Mouse (Mus musculus): ENCODE results near the gene Timm9.
A peak's percentile ranks its signal among the peaks of the same experiment; 100 is the strongest.

The Timm9 gene

DNA sequence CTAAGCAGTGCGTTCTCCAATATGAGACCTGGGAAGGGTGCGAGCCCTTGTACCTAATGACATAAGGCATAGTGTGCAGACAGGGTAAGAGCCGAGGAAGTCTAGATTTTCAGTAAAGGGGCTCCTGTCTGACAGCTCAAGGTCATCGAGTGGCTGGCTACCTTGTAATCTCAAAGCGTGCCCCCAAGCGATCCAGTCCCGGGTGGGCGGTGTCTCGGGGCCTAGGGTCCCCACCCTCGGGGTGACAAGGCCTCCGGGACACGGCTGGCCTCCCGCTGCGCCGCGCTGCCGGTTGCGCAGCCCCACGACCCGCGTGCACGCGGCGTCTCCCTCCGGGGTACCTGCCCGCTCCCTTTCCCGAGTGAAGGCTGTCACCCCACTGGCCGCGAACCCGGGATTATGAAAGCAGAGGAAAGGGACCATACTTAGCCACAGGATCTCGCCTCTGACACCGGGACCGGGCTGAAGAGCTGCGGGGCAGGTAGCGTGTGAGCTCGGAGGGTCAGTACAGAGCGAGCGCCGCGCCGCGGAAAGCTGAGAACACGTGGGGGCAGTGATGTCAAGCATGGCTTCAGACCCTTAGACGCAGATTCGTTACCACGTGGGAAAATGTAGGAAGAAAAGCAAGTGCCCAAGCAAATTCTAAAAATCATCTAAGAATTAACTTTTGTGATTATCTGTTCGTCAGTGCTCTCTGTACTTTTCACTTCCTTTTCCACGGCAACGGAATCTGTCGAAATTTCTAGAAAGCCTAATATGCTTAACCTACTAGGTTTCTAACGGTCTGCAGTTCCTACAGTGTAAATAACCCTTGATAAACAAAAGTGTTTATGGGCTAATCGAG is at the start of gene Timm9, which contains the start of gene 2700049A03Rik:
TSS of gene Timm9 (minus strand) at position 555 of the 844 bp plus-strand sequence.
TSS of gene 2700049A03Rik (plus strand) at position 719 of the 844 bp plus-strand sequence.
- DNase-seq (ENCODE audit: low read depth, low spot score): peak; percentile 81

GRCm38 (mm10) chr12:71184396-71184795 is 47.9 kb upstream of the Timm9 start:
- no peak for DNase-seq (ENCODE audit: low read depth, low spot score)

- no peak for DNase-seq (ENCODE audit: low read depth, low spot score)
These were observed 47.3 kb upstream of the Timm9 start for GRCm38 (mm10) chr12:71183736-71184135.

DNA sequence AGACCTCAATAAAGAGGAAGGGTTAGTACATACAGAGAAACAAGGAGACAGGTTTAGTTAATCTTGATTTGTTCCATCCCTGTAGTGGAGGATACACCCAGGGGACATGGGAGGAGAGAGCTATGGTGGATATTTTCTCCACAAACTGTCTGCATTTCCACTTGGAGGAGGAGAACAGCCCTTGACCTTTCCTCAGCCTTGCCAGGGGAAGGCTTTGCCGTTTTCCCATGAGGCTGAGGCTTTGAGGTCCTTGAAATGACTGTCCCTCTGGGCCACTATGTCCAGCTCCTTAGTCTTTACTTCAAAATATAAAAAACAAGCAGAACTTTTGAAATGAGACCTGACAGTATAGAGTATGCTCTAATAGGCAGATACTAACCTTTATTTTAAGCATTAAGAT is 33.4 kb upstream of the Timm9 start:
- DNase-seq (ENCODE audit: low read depth, low spot score): no peak

GRCm38 (mm10) chr12:71164410-71164809 is 27.9 kb upstream of the Timm9 start:
- DNase-seq (ENCODE audit: low read depth, low spot score): no peak

DNA sequence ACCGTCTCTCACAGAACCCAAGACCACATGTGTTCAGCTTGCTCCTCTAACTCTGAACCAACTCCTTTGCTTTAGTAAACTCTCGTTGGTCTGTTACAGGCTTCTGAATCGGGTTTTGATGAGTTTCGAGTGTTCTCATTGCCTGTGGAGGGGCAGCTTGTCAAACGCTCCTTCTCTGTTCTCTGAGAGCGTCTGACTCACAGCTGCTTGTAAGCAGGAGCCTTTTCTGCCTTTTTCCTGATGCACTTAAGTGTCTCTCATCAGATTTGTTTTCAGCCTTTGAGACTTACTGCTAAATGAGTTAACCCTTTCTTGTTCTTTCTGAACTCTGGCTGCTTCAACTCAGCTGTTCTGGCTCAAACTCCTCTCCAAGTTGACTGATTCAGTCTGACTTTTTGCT is 21.5 kb upstream of the Timm9 start:
- no peak for DNase-seq (ENCODE audit: low read depth, low spot score)

GRCm38 (mm10) chr12:71154979-71155378 is 18.5 kb upstream of the Timm9 start:
- DNase-seq (ENCODE audit: low read depth, low spot score): peak; percentile 50

DNA sequence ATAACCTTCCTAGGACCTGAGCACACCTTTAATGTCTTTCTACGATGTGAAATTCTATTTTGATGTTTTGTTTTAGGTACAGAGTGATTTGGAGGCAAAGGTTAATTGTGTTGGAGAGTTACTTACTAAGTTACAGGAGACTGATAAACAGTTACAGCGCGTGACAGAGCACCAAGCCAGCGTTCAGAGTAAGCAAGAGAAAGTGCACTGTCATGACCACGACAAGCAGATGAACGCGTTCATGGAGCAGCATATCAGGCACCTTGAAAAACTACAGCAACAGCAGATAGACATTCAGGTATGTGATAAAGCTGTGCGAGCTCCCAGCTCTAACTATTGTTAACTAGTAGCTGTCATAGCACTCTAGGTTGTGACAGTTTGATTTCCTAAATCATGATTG is 13.7 kb upstream of the Timm9 start:
- DNase-seq (ENCODE audit: low read depth, low spot score): no peak

DNA sequence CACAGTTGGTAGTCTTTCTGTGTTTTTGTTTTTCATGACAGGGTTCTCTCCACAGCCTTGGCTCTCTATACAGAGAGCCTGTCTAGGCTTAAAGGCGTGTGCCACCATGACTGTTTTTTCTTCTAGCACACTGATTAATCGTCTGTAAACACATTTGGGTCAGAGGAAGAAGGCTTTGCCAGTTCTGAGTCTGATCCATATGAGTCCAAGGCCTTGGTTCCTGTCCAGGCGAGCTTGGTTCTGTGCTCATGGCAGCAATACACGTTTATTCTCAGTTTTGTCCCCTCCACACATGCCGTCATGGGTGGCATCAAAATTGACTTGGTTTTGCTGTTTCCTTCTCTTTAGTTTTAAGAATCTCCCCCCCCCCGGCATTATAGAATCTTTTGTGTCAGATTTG is 13.0 kb upstream of the Timm9 start:
- DNase-seq (ENCODE audit: low read depth, low spot score): no peak

GRCm38 (mm10) chr12:71148801-71149200 is 12.3 kb upstream of the Timm9 start:
- DNase-seq (ENCODE audit: low read depth, low spot score): no peak

- DNase-seq (ENCODE audit: low read depth, low spot score): peak; percentile 72
These were observed 11.2 kb upstream of the Timm9 start for GRCm38 (mm10) chr12:71147641-71148040.

- peak; percentile 35 for DNase-seq (ENCODE audit: low read depth, low spot score)
These were observed 4.7 kb upstream of the Timm9 start for GRCm38 (mm10) chr12:71141189-71141588.

- no peak for DNase-seq (ENCODE audit: low read depth, low spot score)
These were observed 2.9 kb upstream of the Timm9 start for GRCm38 (mm10) chr12:71139258-71139828.

DNA sequence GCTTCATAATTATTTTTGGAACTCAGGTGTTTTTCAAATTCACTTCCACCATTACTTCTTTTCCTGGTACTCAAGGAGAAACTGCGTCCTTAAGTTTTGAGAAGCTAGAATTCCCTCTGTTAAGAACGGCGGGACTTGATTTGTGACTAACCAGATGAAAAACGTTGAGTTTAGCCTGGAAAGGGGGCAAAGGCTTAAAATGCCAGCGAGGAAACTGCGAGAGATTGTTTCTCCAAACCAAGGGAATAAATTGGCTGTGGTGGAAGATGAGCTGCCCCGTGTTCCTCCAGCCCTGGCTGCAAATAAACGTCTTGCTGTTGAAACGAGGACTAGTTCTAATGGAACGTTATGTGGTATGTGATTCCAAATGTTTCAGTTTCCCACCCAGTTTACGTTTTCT is 1.2 kb upstream of the Timm9 start:
- peak; percentile 21 for DNase-seq (ENCODE audit: low read depth, low spot score)

DNA sequence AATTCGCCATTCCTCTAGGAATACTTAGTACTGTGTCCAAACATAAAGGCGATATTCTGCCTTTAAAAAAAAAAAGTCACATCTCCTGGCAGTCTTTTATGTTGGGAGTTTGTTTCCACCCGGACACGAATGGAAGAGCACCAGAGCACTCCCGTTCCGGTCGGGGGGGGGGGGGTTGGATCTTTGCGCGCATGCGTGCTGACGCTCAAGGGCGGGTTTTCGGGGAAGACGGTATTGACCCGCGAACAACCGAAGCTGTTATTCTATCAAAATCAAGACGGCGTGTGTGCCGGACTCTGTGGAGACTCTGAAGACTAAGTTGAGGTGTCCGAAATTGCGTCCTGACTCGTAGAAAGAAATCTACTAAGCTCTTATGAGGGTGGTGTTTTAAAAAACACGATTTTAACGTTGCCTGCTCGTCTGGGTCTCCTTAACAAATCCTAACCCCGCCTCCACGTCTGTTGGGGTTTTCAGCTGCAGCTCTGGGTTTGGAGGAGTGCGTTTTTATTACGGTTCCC is 549 bp upstream of the Timm9 start:
- DNase-seq (ENCODE audit: low read depth, low spot score): peak; percentile 89

DNA sequence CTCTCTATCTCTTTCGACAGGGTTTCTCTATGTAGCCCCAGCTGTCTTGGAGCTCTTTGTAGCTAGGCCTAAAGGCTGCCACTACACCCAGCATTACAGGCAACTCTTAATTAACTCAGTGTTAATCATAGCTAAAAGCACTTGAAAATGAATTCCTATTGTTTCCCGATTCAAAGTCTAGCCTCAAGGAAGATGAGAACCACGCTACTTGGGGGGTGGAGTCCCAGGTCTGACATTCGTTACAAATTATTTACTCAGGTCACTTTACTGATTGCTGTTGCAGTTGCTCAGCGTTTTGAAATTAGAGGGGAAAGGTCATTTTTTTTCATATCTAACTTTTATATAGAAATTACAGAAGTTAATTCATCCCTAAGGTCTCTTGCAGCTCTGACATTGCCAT is 903 bp downstream of the Timm9 start:
- peak; percentile 29 for DNase-seq (ENCODE audit: low read depth, low spot score)

GRCm38 (mm10) chr12:71123286-71123685 is 13.2 kb downstream of the Timm9 start:
- no peak for DNase-seq (ENCODE audit: low read depth, low spot score)

GRCm38 (mm10) chr12:71122731-71123130 is 13.8 kb downstream of the Timm9 start:
- DNase-seq (ENCODE audit: low read depth, low spot score): no peak

- peak; percentile 73 for DNase-seq (ENCODE audit: low read depth, low spot score)
These were observed 20.1 kb downstream of the Timm9 start for GRCm38 (mm10) chr12:71116411-71116810.

GRCm38 (mm10) chr12:71113675-71114288 is 22.7 kb downstream of the Timm9 start:
- DNase-seq (ENCODE audit: low read depth, low spot score): peak; percentile 50

GRCm38 (mm10) chr12:71113074-71113473 is 23.4 kb downstream of the Timm9 start:
- DNase-seq (ENCODE audit: low read depth, low spot score): no peak

- no peak for DNase-seq (ENCODE audit: low read depth, low spot score)
These were observed 25.2 kb downstream of the Timm9 start, which contains the start of gene Tomm20l for GRCm38 (mm10) chr12:71111331-71111730. TSS of gene Tomm20l (plus strand) at chr12:71111428.

All from 3T3-L1 (cell line).